Mouse (Mus musculus) gastrocnemius, postnatal 10 days (tissue): ENCODE measurements around the gene Pask. TPM values are rescaled to one million over a fixed set of nuclear protein-coding genes. Genes with fewer than 3 reads are reported as not detected.
A peak's percentile ranks its signal among the peaks of the same experiment; 100 is the strongest.
"Not testable (repeated sequence)": the region's sequence is repeated elsewhere in the genome, so short reads cannot be mapped to it uniquely, and the experiment has no call there.

Experiments used
- DNase-seq: peaks from one replicate; pipeline ENCODE4 v3.0.0; 2021; ENCODE audit warnings: mixed read lengths
- long read RNA-seq, 2 experiments: library from polyadenylated mRNA; stranded (forward); transcript quantifications; one replicate each; pipeline ENCODE4 v2.0.0; 2021
- total RNA-seq, 2 experiments: library from RNA; stranded (reverse); gene quantifications; 2 replicates each; pipeline ENCODE4 v1.2.3; 2021

Pask gene
- 1 to 10 TPM; 2.1 to 3.0 TPM for total RNA-seq
- long read RNA-seq, experiment 1, full-length matches to known transcripts = 3 of 3 reads
- long read RNA-seq, experiment 1, partial matches to known transcripts = 0 of 3 reads
- long read RNA-seq, experiment 1, other reads (novel, unspliced or antisense) = 0 of 3 reads
- long read RNA-seq, experiment 2 = 0 reads

DNA sequence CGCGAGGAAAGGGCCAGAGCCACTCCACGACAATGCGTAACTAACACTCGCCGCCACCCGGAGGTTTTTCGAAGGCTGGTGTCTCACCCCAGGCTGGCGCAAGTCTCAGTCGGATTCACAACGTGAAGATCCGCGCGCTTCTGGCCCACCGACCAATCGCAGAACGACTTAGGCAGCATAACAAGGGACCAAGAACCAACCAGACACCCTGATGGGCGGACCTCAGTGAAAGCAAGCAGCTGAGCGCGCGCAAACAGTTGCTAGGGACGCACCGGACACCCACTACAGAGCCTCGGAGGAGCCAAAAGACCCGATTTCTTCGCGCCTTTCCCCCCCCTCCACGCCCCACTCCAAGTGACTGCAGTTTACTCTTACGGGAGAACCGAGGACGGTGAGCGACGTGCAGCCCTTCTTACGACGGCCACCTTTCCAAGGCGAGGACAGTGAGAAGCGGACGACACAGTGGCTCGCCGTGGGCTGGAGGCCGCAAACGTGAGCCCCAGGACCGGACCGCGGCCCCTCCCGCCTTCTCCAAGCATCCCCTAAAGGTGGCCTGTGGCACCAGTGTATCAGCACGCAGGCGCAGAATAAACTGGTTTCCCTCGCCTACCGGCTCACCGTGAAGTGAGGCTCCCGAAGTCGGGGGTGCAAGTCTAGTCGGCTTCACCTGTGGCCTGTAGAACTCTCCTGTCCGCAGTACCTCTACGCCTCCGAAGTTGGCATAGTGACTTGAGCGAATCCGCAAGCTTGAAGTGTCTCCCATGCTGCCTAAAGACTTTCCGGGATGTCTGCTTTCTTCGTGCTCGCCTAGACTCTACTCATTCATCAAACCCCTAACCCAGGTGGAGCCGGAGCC is at the start of gene Pask, which contains the start of gene Ppp1r7:
TSS of gene Pask (minus strand) at position 835 of the 856 bp plus-strand sequence.
TSS of gene Ppp1r7 (plus strand) at position 207 of the 856 bp plus-strand sequence.
- peak; percentile 91 for DNase-seq

- DNase-seq = no peak
These were observed 45.6 kb upstream of the Pask start for GRCm38 (mm10) chr1:93388906-93389305.

DNA sequence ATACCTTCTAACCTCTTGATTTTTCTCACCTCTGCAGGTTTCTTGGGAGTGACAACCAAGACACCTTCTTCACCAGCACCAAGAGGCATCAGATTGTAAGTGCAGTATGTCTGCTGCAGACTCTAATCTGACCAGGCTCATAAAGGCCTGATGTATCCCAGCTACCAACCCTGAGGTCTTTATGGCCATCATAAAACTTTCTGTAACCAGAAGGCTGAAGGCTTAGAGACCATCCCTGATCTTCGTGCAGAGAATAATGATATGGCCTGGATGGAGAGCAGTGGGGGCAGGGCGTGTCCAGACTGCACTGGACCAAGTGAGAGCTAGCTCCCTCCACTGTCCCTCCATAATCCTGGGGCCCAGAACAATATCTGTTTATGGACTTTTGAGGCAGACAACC is 43.9 kb upstream of the Pask start:
- no peak for DNase-seq

- DNase-seq = no peak
These were observed 35.8 kb upstream of the Pask start for GRCm38 (mm10) chr1:93379117-93379516.

DNA sequence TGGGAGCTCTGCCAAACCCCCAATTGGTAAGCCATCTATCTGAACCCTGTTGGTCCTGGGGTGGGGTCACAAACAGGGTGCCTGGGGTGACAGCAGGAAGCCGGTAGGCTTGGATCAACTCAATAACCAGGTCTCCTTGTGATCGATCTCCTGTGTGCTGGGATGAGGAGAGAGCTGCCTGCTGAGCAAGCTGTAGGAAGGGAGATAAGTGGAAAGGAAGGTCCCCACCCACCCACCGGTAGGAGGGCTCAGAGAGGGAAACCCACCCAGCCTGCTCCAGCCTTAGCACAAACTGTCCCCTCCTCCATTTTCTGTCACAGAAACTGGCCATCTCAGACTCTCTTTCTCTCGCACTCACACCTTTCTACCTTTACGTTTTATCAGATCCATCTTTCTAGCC is 34.0 kb upstream of the Pask start:
- DNase-seq = no peak

- no peak for DNase-seq
These were observed 30.4 kb upstream of the Pask start, which contains the start of gene Ano7 for GRCm38 (mm10) chr1:93373665-93374064. Gene Ano7, plus strand, starts transcription at chr1:93373930.

GRCm38 (mm10) chr1:93365641-93366040 is 22.4 kb upstream of the Pask start:
- DNase-seq = no peak

DNA sequence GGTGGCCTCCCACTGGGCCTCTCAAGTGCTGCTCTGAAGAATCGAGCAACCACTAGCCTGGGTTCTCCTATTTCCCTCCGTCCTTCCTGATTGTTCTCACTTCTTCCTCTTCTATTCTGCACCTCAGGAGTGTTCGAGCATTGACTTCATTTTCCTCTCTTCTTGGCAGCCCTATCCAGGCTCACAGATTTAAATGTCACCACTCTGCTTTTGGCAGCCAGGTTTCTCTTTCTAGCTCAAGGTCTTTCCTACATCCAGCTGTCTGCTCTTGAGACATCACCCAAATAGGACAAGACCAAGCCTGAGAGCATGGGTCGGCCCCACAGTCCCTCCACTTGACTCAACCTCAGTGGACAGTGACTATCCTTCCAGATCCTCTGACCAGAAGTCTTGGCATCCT is 19.4 kb upstream of the Pask start:
- DNase-seq = no peak

DNA sequence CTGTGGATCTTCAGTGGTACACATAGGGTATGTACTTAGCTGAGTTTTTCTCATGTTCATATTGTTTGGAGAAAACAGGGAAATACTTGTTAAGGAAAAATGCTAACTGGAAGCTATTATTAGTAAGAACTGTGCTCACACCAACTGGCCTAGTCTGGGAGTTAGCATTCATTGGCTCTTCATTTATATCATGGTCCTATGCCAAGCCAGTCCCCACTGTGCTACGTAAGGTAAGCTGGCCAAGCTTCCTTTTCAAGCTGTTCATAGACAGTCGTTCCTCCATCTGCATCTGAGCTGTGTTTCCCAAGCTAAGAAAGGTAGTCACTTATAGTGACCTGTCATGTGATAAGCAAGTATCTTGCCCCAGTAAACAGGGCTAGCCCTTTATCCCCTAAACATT is 9.4 kb upstream of the Pask start:
- DNase-seq = no peak

- DNase-seq = no peak
These were observed 6.4 kb upstream of the Pask start for GRCm38 (mm10) chr1:93349701-93350100.

DNA sequence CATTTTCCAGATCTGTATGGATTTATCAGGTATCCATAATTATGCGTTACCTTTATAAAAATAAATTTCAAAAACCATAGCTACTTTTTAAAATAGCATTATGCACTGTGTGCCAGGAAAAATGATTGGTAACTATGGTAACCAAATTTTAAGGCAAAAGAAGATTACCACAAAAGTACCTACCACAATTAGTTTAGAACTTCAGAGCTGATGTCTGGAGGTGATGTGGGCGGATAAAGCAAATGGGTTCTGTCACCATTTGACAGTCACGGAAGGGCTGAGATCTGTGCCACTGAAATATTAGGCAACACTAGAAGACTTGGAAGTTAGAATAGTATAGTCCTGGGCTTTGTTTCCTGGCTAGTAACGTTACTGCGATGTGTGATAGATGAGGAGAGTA is 3.9 kb upstream of the Pask start:
- no peak for DNase-seq

DNA sequence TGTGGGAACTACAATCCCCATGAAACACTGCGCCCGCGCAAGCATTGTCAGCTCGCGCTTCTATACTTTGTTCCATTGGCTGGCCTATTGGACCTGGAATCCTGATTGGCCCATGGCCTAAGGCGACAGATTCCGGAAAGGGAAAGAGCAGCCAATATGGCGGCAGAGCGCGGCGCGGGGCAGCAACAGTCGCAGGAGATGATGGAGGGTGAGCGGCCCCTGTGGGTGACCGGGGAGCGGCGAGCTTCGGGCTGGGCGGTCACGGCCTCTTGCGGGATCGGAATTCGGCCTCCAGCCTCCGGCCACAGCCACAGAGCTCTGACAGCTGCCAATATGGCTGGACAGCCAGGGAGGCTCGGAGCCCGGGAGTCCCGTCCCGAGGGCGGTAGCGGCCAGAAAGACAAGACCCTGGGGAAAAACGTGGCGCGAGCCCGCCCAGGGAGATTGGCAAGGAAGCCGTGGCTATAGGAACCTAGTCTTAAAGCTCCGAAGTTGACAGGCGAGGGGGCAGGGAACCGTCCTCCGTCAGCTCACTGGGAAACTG is 294 bp upstream of the Pask start:
- peak; percentile 91 for DNase-seq

GRCm38 (mm10) chr1:93334621-93335020 is 8.7 kb downstream of the Pask start:
- no peak for DNase-seq

DNA sequence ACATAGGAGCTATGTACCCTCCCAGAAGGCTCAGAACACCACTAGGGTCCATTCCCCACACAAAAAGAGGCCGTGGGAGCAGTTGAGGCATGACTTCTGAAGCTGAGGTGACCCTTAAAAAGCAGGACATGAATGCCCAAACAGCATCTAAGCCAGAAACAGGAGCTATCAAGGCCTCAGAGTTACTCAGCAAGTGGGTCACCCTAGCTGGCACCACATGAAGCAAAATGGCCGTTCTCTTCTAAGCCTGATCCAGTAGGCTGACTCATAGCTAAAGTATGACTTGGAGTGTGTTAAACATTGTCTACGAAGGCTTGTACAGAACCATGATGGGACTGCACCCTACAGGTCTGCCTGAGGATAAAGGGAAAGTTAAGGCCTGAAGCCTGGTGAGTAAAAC is 16.8 kb downstream of the Pask start:
- DNase-seq = no peak

DNA sequence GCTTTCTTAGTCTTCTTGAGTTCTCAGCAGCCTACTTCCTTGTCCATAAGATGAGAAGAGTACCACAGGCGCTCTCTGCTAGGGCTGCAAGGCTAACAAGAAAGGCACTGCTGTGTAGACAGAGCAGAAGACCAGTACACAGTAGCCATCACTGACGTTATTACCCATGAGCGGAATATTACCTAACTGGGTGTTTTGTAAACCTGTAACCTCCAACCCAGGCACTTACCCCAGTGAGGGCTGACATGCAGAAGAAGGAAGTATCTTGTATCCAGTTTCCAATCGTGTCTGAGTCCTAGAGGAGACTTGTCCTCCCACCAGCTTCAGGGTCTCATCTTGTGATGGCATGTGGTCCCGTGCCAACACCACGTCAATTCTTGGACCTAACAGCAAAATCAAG is 19.3 kb downstream of the Pask start:
- DNase-seq = no peak

- peak; percentile 76 for DNase-seq
These were observed 37.5 kb downstream of the Pask start, which contains the start of gene Mterf4 for GRCm38 (mm10) chr1:93305581-93306337. Gene Mterf4, minus strand, starts transcription at chr1:93305915.

- no peak for DNase-seq
These were observed 42.7 kb downstream of the Pask start for GRCm38 (mm10) chr1:93300578-93300977.

- DNase-seq = no peak
These were observed 43.5 kb downstream of the Pask start for GRCm38 (mm10) chr1:93299791-93300190.

DNA sequence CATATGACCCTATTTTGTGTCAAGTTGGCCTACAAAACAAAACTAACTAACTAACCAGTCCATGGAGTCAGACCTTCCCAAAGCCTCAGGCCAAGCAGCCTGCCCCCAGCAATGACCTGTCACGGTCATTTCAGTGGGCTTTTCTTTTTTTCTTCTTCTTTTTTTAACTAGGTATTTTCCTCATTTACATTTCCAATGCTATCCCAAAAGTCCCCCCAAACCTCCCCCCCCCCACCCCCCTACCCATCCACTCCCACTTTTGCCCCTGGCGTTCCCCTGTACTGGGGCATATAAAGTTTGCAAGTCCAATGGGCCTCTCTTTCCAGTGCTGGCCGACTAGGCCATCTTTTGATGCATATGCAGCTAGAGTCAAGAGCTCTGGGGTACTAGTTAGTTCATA is 48.8 kb downstream of the Pask start:
- DNase-seq = not testable (repeated sequence)

- no peak for DNase-seq
These were observed 51.3 kb downstream of the Pask start for GRCm38 (mm10) chr1:93292006-93292405.

DNA sequence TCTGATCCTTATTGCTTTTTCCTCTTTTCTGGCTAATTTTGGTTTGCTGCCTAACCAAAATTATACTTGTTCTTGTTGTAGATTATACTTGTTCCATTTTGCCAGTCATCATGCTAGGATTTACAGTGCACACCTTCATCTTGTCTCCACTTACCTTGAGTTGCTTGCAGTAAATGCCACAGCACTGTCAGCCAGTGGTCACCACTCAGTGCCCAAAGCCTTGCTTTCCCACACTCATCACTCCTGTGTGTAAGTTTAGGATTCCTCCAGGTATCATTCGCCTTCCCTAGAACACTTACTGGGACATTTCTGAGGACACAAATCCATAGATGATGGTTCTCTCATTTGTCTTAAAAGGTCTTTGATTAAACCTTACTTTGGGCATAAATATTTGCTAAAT is 51.7 kb downstream of the Pask start:
- DNase-seq = no peak

DNA sequence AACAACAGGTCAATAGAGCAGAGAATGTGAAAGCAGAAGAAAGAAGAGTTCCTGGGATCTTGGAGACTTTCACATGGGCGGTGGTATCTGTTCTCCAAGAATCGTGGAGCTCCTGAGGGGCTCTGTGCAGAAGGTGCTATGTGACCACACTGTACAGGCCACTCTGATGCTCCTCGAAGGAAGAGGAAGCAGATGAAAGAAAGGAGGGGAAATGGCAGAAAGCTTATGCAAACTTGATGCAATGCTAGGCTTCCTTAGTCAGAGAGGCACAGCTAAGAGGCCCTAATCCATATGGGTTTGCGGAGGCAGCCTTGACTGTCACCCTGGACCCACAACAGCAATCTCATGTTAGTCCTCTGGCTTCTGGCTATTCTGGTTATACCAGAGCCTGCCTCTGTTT is 52.3 kb downstream of the Pask start:
- no peak for DNase-seq
